Mouse (Mus musculus) T-helper 2 cell (primary cell): ENCODE measurements at regions not wholly inside any gene's neighbourhood (a gene's known extent, or its start where the extent isn't known, plus 50 kb on each side); places are given as distances from the start of the nearest gene placed in this dataset.

Experiments used
- in situ Hi-C: fragments of 300-600 bp; cut with MboI, MseI; formaldehyde crosslinking; loops from one replicate; pipeline ENCODE4 v1.15.1; 2025; ENCODE audit warnings: high pct_unique_total_duplicates

DNA sequence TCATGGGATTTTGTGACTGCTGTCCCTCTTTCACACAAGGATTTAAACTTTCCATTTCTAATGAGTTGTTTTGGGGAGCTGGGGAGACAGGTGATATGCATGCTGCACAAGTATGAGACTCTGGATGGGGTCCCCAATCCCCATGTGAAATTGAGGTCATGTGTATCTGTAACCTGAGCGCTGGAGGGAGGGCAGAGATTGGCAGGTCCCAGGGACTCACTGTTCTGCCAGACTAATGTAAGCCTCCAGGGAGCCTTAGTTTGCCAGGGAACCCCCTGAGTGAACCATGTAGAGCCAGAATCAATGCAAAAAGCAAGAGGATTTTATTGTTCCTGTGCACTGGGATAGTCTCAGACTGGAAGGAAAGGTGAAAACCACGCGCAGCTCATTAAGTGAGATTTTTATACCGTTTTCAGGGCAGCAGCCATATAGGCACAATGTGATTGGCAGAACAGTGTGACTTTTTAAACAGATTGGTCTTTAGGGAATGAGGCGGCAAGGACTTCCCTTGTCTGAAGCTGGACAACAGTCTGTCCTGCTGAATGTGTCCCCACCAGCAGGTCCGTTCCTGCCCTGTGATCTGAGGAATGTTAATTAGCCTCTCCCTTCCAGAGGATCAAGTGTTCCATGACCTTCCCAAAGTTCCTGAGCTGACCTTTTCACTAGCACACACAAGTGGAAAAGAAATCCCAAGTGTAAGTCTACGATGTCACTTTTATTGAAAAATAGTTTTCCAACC lies 59.9 kb upstream of the Oxgr1 start:
- in situ Hi-C loops: no loop called here

- in situ Hi-C loops: no loop called here
Observed at GRCm38 (mm10) chr14:120102749-120103142, 60.5 kb upstream of the Oxgr1 start.

GRCm38 (mm10) chr14:120109846-120110245 lies 67.6 kb upstream of the Oxgr1 start:
- in situ Hi-C loops: no loop called here

GRCm38 (mm10) chr14:120113316-120113715 lies 71.1 kb upstream of the Oxgr1 start:
- in situ Hi-C loops: no loop called here

DNA sequence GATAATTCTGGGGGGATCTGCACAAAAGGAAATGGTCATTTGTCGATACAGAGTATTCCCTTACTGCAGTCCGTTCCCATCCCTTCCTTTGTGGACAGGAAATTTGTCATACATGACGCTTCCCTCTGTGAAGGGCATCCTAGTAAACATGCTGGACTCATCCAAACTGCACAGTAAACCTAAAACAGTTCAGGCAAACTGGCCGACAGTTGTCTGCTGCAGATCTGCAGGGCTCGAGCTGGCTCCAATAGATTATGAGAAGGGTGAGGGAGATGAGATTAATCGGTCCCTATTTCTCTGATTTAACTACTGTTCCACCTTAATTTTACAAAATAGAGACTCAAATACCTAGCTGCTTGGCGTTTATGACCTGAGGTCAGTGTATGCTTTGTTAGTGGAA lies 76.3 kb upstream of the Oxgr1 start:
- in situ Hi-C loops: no loop called here

GRCm38 (mm10) chr14:120119094-120119501 lies 76.9 kb upstream of the Oxgr1 start:
- in situ Hi-C loops: no loop called here

DNA sequence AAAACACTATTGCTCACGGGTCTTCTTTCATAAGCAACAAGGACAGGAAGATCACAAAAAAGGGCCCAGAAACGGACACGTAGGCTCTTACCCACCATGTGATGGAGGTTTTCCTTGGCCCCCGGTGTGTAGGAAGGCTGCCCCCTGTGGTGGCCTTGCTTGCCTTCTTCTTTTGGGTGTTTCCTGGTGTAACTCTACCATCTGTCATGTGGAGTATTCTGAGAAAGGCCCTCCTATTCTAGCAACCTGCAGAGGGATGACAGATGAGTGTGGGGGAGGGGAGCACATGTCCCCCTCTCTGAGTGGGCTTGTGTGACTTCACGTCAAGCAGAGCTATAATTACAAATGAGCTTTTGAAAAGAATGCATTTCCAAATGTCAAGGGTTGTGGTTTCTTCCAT lies 77.3 kb upstream of the Oxgr1 start:
- in situ Hi-C loops: no loop called here

GRCm38 (mm10) chr14:120120261-120120660 lies 78.0 kb upstream of the Oxgr1 start:
- in situ Hi-C loops: no loop called here

DNA sequence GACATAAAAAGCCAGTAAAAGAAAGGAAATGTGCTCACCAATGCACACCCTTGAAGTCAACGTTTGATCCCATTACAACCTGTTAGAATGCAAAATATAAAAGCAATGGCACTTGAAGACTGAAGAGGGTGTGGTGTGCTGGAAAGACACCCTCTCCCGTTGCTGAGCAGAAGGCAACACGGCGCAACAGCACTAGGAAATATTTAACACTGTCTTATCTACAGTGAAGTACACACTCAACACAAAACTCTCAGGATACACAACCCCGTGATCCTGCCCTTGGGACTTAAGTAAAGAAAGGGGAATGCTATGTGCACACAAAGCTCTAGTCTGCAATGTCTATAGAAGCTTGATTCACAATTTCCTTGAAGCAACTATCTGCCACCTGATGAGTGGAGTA lies 83.1 kb upstream of the Oxgr1 start:
- in situ Hi-C loops: no loop called here

GRCm38 (mm10) chr14:120127481-120127880 lies 85.2 kb upstream of the Oxgr1 start:
- in situ Hi-C loops: no loop called here

DNA sequence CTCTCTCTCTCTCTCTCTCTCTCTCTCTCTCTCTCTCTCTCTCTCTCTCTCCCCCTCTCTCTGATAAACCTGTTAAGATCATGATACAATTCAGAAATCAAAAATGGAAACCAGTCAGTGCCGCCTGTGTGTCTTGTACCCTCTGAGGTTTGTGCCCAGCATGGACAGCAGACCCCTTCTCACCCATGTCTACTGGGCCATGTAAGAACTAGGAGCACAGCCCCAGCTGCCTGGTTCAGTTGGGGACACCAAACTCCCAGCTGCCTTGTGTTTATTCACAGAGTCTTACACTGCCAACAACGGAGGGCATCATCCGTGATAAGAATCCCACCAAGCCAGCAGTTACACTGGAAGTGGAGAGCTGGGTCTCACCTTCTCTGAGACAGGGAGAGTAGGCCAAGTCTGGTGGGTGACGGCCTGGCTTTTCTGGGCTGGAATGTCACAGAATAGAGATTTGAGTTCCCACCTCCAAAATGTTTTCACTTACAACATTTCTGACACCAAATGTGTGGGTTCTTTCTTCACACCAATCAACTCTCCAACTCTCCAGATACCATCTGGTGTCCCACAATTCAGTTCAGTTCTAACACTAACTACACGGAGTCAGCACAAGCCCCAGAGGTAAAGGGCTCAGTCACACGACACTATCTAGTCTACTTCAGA lies 92.2 kb upstream of the Oxgr1 start:
- in situ Hi-C loops: loop anchor here (10.0 kb wide), 1 partner anchor 260 kb away; no protein-coding TSS in a partner anchor

GRCm38 (mm10) chr14:120135198-120135597 lies 93.0 kb upstream of the Oxgr1 start:
- in situ Hi-C loops: loop anchor here (10.0 kb wide), 1 partner anchor 260 kb away; no protein-coding TSS in a partner anchor

DNA sequence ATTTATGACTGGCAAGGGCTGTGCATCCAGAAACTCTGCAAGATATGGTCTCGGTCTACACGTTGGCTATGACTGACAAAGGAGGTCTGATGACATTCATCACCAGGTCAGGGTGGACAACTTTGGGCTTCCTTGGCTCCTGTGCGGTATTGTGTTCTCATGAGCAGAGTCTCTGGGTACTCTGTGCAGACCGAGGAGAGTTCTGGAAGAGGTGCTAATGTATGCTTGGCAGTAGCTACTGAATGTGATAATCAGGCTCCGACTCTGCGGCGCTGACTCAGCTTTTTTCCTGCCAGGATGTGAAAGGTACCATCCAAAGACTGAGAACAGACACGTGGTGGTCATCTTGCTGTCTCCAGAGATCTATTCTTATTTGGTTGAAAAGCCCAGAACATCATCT lies 94.5 kb upstream of the Oxgr1 start:
- in situ Hi-C loops: loop anchor here (10.0 kb wide), 1 partner anchor 258 kb away; no protein-coding TSS in a partner anchor

DNA sequence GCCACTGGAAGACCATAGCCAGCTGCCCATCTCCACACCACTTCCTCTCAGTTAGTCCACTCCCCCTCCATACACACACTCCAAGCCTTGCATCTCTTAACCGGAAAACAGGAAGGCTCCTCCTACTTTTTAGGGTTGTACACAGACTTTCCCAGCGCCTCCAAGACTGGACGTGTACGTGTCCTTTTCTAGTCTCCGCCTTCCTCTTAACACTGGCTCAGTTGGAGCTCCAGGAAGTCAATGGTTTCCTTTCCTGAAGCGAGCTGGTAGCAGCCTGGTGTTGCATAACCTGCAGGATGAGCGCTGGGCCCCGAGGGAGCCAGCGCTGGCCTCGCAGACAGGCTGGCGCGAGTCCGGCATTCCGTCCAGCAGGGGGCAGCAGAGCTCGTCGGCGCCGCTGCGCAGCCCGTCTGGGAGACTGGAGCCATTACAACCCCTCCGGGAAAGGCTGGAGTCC lies 95.5 kb upstream of the Oxgr1 start:
- in situ Hi-C loops: loop anchor here (10.0 kb wide), 1 partner anchor 257 kb away; no protein-coding TSS in a partner anchor

DNA sequence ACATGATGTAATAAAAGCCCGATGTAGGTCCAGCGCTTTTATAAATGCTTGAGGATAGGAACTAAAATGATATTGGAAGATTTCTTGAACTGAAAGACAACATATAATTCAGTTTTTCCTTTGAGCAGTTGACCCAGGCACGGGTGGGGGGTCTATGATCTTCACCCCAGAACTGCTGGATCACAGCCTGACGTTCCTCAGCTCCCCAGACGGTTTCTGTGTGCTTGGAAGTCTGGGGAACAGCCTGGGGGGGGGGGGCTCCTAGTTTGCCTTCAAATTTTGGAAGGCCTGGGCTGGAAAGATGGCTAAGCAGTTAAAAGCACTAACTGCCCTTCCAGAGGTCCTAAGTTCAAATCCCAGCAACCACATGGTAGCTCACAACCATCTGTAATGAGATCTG lies 96.3 kb upstream of the Oxgr1 start:
- in situ Hi-C loops: loop anchor here (10.0 kb wide), 1 partner anchor 256 kb away; no protein-coding TSS in a partner anchor

DNA sequence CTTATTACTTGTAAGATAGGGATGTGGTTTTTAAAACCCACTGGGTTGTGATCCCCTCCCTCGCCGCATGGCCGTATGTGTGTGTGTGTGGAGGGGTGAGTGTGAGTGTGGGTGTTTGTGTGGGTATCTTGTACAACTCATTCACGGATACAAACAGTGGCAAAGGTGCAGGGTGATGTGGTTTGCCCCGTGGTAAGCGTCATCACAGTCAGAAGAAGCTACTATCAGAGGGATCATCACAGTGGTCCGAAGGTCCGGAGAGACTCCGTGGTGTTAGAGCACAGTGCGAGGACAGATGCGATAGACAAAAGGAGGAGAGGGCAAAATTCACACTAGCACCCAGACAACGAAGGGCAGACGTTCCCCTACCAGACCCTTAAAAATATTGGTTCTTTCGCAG lies 97.0 kb upstream of the Oxgr1 start:
- in situ Hi-C loops: loop anchor here (10.0 kb wide), 1 partner anchor 256 kb away; no protein-coding TSS in a partner anchor

DNA sequence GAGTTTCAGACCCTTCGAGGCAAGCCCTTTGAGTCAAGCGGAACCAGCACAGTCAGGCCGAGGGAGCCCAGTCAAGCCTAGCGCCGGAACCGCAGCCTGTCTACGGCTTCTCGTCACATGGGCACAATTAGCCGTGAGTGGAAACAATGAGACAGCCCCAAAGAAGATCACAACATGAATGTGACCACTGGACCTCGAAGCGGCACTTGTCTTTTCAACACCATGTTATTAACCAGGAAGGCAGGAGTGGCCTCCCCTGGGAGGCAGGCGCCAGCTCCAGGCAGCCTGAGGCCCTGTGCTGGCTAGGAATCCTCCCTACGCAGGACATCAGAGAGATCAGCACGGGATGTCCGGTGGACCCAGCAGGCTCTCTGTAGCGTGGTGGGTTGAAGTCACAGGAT lies 97.4 kb upstream of the Oxgr1 start:
- in situ Hi-C loops: loop anchor here (10.0 kb wide), 1 partner anchor 255 kb away; no protein-coding TSS in a partner anchor

DNA sequence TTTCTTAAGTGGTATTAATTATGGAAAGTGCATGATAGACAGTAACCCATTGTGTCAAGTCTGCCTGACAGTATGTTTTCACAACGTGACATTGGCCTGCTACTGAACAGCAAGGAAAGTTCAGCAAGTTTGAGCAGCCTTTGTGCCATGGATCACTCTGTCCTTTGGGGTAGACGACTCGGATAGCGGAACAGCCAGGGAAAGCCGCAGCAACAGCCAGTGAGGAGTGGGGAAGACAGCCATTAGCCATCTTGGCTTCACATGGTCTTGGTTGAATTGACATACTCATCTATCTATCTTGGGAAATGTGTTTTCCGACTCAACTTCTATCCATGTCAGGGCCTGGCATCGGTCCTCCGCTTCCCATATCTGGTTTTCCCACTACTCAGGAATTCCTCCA lies 98.0 kb upstream of the Oxgr1 start:
- in situ Hi-C loops: no loop called here

- in situ Hi-C loops: no loop called here
Observed at GRCm38 (mm10) chr14:120140791-120141747, 98.8 kb upstream of the Oxgr1 start.

DNA sequence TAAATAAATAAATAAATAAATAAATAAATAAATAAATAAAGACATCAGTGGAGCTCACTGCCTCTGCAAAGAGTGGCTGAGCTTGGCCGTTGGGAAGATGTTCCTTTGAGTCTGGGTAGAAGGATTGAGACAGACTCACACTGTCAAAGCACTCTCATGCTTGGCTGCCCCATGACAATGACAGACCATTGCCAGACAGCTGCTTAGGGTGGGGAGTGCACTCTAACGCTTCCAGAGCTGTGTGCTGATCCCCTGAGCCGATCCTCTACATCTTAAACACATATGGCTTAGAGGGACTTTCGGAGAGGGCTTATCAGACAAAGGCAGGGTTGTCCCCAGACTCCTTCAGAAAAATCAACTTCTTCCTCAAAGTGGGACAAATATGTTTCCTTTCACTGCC lies 100.0 kb upstream of the Oxgr1 start:
- in situ Hi-C loops: no loop called here

DNA sequence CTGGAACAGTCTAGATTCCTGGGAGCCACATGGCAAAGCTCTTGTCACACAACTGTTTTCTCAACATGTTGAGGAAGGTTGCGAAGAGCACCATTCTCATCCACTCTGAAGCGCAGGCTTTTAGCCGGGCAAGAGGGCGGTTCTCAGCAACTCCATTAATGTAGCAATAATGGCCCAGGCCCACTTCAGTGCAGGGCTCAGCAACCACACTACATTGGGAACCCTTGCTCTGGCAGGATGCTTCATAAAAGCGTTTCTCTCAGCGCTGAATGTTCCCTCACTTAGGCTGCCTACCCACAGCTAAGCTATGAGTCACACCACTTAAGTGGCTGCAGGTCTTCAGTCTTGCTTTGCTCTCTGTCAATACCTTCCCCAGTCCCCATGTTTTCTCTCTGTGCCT lies 102.2 kb upstream of the Oxgr1 start:
- in situ Hi-C loops: no loop called here

DNA sequence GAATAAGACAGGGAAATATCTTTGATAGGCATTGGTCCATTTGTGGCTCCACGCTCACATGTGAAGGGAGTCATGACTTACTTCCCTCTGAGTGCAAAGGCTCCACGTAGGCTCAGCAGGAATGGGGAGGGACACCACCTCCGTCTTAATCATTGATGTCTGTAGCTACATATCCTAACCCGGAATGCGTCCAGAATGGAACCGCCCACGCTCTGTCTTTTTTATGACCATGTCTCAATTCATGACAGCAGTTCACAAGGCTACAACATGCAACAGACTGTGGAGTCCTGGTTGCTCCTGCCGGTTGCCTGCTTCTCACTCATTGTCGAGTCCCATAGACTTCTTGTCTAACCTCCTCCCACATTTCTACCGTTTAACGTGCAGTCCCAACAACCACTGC lies 104.1 kb upstream of the Oxgr1 start:
- in situ Hi-C loops: no loop called here
